Mouse (Mus musculus): ENCODE measurements around the gene Smok2a. TPM values are rescaled to one million over a fixed set of nuclear protein-coding genes. Genes with fewer than 3 reads are reported as not detected.
"Not testable (repeated sequence)": the region's sequence is repeated elsewhere in the genome, so short reads cannot be mapped to it uniquely, and the experiment has no call there.

Gene Smok2a
- polyA plus RNA-seq, 1 experiment from 2014 or later: not detected

DNA sequence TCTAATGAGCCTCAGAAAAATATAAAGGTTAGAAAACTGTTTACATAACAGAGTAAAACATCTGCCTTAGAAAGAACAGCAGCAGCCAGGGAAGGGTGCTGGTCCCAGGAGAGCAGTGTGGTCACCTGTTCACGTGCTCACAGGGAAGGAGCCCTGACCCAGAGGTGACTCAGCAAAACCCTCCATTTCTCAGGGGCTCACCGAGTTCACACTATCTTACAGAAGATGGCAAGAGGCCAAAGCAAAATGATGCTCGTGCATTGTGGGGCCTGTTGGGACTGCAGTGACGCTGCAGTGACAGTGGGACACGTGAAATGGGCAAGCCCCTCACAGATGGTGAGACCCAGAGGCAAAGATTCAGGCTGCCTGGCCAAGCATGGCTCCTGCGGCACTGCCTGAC, 33.4 kb upstream of the Smok2a start:
- not testable (repeated sequence) for ATAC-seq; H3K27ac ChIP-seq (ENCODE audit: low read depth, low read length); H3K4me1 ChIP-seq (replicated peaks; ENCODE audit: control insufficient read depth, insufficient read depth, low read length); H3K9me3 ChIP-seq (ENCODE audit: control insufficient read depth); H3K36me3 ChIP-seq (ENCODE audit: control insufficient read depth, insufficient read depth); H3K4me3 ChIP-seq (ENCODE audit: low read depth, low read length); H3K4me2 ChIP-seq (replicated peaks; ENCODE audit: low read depth); H3K27me3 ChIP-seq (replicated peaks; ENCODE audit: control insufficient read depth, insufficient read depth, low read length); H3K9ac ChIP-seq (ENCODE audit: low read depth, low read length)
- 61% methylated on average over 5 of the region's 6 CpGs for WGBS

DNA sequence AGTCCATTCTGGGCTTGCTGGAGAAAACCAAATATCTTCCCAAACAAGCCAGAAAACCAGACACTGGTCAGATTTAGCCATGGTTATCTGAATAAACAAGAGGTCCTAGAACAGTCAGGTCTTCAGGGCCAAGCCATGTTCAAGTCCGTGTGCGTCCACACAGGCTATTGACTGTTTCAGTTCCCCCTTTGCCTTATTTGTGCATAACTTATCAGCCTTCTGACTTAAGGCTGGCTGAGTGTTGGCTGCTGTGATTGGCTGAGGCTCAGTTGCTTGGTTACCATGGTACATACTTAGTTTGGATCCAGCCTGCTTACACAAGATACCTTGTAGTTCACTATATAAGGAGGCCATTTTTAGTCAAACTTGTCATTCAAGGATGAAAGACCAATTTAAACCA, 32.1 kb upstream of the Smok2a start:
- not testable (repeated sequence) for H3K27ac ChIP-seq (ENCODE audit: low read depth, low read length); H3K36me3 ChIP-seq (ENCODE audit: control insufficient read depth, insufficient read depth); H3K4me3 ChIP-seq (ENCODE audit: low read depth, low read length); H3K9ac ChIP-seq (ENCODE audit: low read depth, low read length); H3K27me3 ChIP-seq (replicated peaks; ENCODE audit: control insufficient read depth, insufficient read depth, low read length); H3K4me2 ChIP-seq (replicated peaks; ENCODE audit: low read depth); H3K4me1 ChIP-seq (replicated peaks; ENCODE audit: control insufficient read depth, insufficient read depth, low read length)
- 85% methylated on average over 2 of the region's 2 CpGs for WGBS
- peaks cover 13% of the 10 kb centered on the region; the same call in 1 of the 2 replicates for H3K9me3 ChIP-seq (ENCODE audit: control insufficient read depth)
- 0 out of 2 replicates have a peak, but pooled peaks have one; percentile 9 for ATAC-seq

DNA sequence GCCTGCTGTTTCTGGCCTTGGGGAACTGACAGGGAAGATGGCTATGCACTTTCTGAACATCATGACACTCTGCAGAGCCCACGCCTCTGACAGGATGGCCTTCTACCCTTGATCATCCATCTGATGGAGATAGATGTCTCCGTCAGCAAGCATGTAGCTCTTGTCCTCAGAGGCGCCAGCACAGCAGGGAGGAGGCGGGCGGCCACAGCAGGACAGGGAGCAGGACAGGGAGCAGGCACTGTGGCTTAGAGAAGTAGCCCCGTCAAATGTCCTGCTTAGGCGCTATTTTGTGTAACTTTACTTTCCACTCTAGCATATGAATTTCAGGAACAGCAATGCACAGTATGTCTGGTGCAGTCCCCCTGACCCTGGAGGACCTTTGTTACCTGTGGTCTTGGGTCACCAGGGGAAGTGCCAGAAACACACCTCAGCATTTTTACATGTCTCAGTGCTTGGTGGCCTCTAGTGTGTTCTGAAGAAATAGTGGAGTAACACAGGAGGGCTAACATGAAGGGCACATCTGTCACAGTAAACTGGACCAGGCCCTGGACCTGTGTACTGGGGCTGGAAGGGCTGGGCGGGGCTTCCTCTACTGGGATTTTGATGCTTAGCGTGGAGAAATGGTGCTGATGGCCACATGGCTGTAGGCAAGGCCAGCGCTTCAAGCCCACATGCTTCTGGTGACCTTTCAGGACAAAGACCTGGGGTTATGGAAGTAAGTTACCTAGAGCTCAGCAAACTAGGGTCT, 30.0 kb upstream of the Smok2a start:
- H3K9me3 ChIP-seq (ENCODE audit: control insufficient read depth): peaks cover 16% of the 10 kb centered on the region
- H3K27ac ChIP-seq (ENCODE audit: low read depth, low read length); H3K4me2 ChIP-seq (replicated peaks; ENCODE audit: low read depth); H3K9ac ChIP-seq (ENCODE audit: low read depth, low read length); H3K4me1 ChIP-seq (replicated peaks; ENCODE audit: control insufficient read depth, insufficient read depth, low read length); ATAC-seq; H3K4me3 ChIP-seq (ENCODE audit: low read depth, low read length); H3K36me3 ChIP-seq (ENCODE audit: control insufficient read depth, insufficient read depth); H3K27me3 ChIP-seq (replicated peaks; ENCODE audit: control insufficient read depth, insufficient read depth, low read length): not testable (repeated sequence)
- 83% methylated on average over 10 of the region's 10 CpGs for WGBS

- not testable (repeated sequence) for H3K27me3 ChIP-seq (replicated peaks; ENCODE audit: control insufficient read depth, insufficient read depth, low read length); H3K27ac ChIP-seq (ENCODE audit: low read depth, low read length); H3K9ac ChIP-seq (ENCODE audit: low read depth, low read length); H3K4me1 ChIP-seq (replicated peaks; ENCODE audit: control insufficient read depth, insufficient read depth, low read length); H3K4me2 ChIP-seq (replicated peaks; ENCODE audit: low read depth); H3K4me3 ChIP-seq (ENCODE audit: low read depth, low read length); H3K36me3 ChIP-seq (ENCODE audit: control insufficient read depth, insufficient read depth)
- 65% methylated on average over 4 of the region's 4 CpGs for WGBS
- ATAC-seq: 0 out of 2 replicates have a peak, but pooled peaks have one; percentile 1
- H3K9me3 ChIP-seq (ENCODE audit: control insufficient read depth): peaks cover 24% of the 10 kb centered on the region
Measured at GRCm38 (mm10) chr17:13196486-13196885, 24.5 kb upstream of the Smok2a start.

- not testable (repeated sequence) for ATAC-seq; H3K27me3 ChIP-seq (replicated peaks; ENCODE audit: control insufficient read depth, insufficient read depth, low read length); H3K4me3 ChIP-seq (ENCODE audit: low read depth, low read length); H3K4me2 ChIP-seq (replicated peaks; ENCODE audit: low read depth); H3K4me1 ChIP-seq (replicated peaks; ENCODE audit: control insufficient read depth, insufficient read depth, low read length); H3K9ac ChIP-seq (ENCODE audit: low read depth, low read length); H3K36me3 ChIP-seq (ENCODE audit: control insufficient read depth, insufficient read depth); H3K27ac ChIP-seq (ENCODE audit: low read depth, low read length)
- WGBS: 69% methylated on average over 2 of the region's 2 CpGs
- H3K9me3 ChIP-seq (ENCODE audit: control insufficient read depth): peaks cover 21% of the 10 kb centered on the region
Measured at GRCm38 (mm10) chr17:13198812-13199211, 22.2 kb upstream of the Smok2a start.

DNA sequence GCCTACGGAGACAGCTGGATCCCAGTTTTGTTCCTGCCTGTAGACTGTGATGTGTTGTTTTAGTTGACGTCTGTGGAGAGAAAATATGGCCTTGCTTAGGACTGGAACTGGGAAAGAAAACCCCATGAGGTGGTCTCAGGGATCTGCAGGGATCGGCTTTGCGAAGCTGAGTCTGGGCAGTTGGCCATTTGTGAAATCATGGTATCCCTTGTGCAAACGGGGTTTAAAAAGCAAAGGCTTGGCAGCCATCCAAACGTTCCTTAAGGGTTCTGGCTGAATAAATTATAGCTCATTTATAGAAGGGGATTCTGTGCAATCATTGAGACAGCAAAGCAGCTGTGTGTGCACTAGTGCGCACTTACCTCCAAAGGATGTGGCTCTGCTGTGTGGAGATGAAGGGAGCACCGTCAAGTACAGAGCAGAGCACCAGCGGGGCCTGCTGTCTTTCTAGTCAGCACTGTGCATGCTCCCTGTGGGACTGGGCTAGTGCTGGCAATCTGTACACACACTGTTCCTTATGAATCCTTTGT, 21.0 kb upstream of the Smok2a start:
- not testable (repeated sequence) for H3K4me3 ChIP-seq (ENCODE audit: low read depth, low read length); H3K4me1 ChIP-seq (replicated peaks; ENCODE audit: control insufficient read depth, insufficient read depth, low read length); ATAC-seq; H3K27me3 ChIP-seq (replicated peaks; ENCODE audit: control insufficient read depth, insufficient read depth, low read length); H3K9ac ChIP-seq (ENCODE audit: low read depth, low read length); H3K4me2 ChIP-seq (replicated peaks; ENCODE audit: low read depth); H3K27ac ChIP-seq (ENCODE audit: low read depth, low read length); H3K36me3 ChIP-seq (ENCODE audit: control insufficient read depth, insufficient read depth)
- 78% methylated on average over 8 of the region's 9 CpGs for WGBS
- H3K9me3 ChIP-seq (ENCODE audit: control insufficient read depth): peaks cover 21% of the 10 kb centered on the region

DNA sequence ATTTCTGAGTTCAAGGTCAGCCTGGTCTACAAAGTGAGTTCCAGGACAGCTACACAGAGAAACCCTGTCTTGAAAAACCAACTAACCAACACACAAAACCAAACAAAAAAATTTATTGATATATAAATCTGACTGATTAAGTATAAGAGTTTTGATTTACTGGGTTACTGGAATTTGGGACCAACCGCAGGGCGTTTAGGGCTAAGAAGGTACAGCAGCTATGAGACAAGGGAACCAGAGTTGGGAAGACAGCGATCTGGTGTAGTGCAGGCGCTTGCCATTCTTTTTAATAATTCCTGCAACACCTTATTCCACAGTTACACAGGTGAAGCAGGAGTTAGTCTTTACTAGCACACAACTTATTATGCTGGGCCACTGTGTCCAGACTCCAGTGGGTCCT, 19.4 kb upstream of the Smok2a start:
- H3K27ac ChIP-seq (ENCODE audit: low read depth, low read length); H3K36me3 ChIP-seq (ENCODE audit: control insufficient read depth, insufficient read depth); H3K27me3 ChIP-seq (replicated peaks; ENCODE audit: control insufficient read depth, insufficient read depth, low read length); H3K4me1 ChIP-seq (replicated peaks; ENCODE audit: control insufficient read depth, insufficient read depth, low read length); ATAC-seq; H3K9ac ChIP-seq (ENCODE audit: low read depth, low read length); H3K4me2 ChIP-seq (replicated peaks; ENCODE audit: low read depth); H3K4me3 ChIP-seq (ENCODE audit: low read depth, low read length): not testable (repeated sequence)
- WGBS: 83% methylated on average over 4 of the region's 4 CpGs
- H3K9me3 ChIP-seq (ENCODE audit: control insufficient read depth): peaks cover 21% of the 10 kb centered on the region

DNA sequence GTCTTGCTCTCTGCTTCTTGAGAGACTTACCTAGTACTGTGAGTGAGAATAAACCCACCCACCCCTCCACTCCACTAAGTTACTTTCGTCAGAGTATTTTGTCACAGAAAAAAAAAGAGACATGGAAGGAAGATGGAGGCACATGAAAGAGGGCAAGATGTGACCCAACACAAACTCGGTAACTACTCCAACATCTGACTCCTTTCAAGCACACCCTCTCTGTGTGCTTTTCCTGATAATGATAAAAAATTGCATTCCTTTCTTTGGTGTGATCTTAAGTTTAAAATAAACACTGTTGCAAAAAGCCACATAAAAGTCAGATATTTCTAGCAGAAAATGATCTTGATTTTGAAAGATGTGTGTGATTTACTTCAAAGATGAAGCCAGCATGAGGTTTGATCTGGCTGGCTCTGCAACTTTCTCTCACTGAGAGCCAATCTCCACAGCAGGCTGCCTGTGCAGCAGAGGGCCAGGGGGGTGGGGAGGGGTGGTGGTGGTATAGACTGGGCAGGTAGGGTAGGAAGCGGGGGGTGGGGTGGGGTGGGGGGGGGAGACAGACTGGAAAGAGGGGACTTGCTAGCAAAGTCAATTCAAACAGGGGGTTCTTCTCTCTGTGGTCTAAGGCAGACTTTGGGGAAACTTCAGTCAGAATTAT, 18.4 kb upstream of the Smok2a start:
- H3K9me3 ChIP-seq (ENCODE audit: control insufficient read depth): peaks cover 31% of the 10 kb centered on the region
- not testable (repeated sequence) for H3K4me3 ChIP-seq (ENCODE audit: low read depth, low read length); H3K9ac ChIP-seq (ENCODE audit: low read depth, low read length); H3K36me3 ChIP-seq (ENCODE audit: control insufficient read depth, insufficient read depth); H3K27me3 ChIP-seq (replicated peaks; ENCODE audit: control insufficient read depth, insufficient read depth, low read length); H3K4me1 ChIP-seq (replicated peaks; ENCODE audit: control insufficient read depth, insufficient read depth, low read length); ATAC-seq; H3K27ac ChIP-seq (ENCODE audit: low read depth, low read length); H3K4me2 ChIP-seq (replicated peaks; ENCODE audit: low read depth)
- WGBS: 85% methylated on average over 2 of the region's 3 CpGs

GRCm38 (mm10) chr17:13205247-13205646, 15.7 kb upstream of the Smok2a start:
- not testable (repeated sequence) for H3K9ac ChIP-seq (ENCODE audit: low read depth, low read length); H3K27me3 ChIP-seq (replicated peaks; ENCODE audit: control insufficient read depth, insufficient read depth, low read length); H3K27ac ChIP-seq (ENCODE audit: low read depth, low read length); H3K4me3 ChIP-seq (ENCODE audit: low read depth, low read length); H3K4me1 ChIP-seq (replicated peaks; ENCODE audit: control insufficient read depth, insufficient read depth, low read length); ATAC-seq; H3K36me3 ChIP-seq (ENCODE audit: control insufficient read depth, insufficient read depth); H3K4me2 ChIP-seq (replicated peaks; ENCODE audit: low read depth)
- H3K9me3 ChIP-seq (ENCODE audit: control insufficient read depth): peaks cover 32% of the 10 kb centered on the region
- 81% methylated on average over 1 of the region's 1 CpGs for WGBS
